Mouse (Mus musculus): ENCODE measurements around the gene Vmn1r179.
"Not testable (repeated sequence)": the region's sequence is repeated elsewhere in the genome, so short reads cannot be mapped to it uniquely, and the experiment has no call there.

Vmn1r179 gene

GRCm38 (mm10) chr7:23926678-23927077 lies at the start of gene Vmn1r179:
Vmn1r179 (plus strand) TSS chr7:23926978.
- DNase-seq (ENCODE audit: low spot score), result no peak

GRCm38 (mm10) chr7:23891709-23892108 lies 35.1 kb upstream of the Vmn1r179 start, which contains the start of gene Vmn1r178:
Vmn1r178 (plus strand) TSS chr7:23892009.
- DNase-seq (ENCODE audit: low spot score), result no peak

DNA sequence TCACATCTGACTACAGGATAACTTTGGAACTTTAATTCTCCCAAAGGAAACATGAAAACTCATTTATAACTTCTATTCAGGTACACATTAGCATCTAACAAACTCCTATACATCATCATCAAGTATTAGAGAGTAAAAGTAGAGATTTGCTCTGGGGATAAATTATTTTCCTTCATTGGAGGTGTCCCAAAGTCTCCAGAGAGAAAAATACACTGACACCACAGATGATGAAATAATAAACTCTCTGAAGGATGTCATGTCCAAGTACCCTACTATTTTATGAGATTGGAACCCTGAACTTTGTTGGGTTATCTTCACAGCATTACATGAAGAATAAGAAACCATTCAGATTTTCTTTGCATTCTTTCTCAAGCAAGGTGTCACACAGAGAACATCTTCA lies 23.6 kb downstream of the Vmn1r179 start, which contains the start of gene Vmn1r180:
TSS of gene Vmn1r180 (plus strand) at position 301 of the 400 bp plus-strand sequence.
- no peak for DNase-seq (ENCODE audit: low spot score)

GRCm38 (mm10) chr7:23968044-23968443 lies 41.3 kb downstream of the Vmn1r179 start:
- peak; percentile 11 for DNase-seq (ENCODE audit: low spot score)

GRCm38 (mm10) chr7:23974315-23974714 lies 47.5 kb downstream of the Vmn1r179 start, which contains the start of gene Vmn1r181:
Vmn1r181 (plus strand) TSS chr7:23974615.
- DNase-seq (ENCODE audit: low spot score), result not testable (repeated sequence)

Data from ovary, postnatal 14 days (tissue).